Mouse (Mus musculus) CH12.LX (cell line): Measurements from ENCODE around the gene Sucnr1.

ENCODE experiments used
- CTCF ChIP-seq, 2 experiments: IDR thresholded peaks in 1 of 2; conservative IDR thresholded peaks in 1 of 2; 2 replicates each; pipeline ENCODE4 v1.5.1; 2011 to 2012; ENCODE audit warnings: low read depth in 2 of 2, low read length in 2 of 2, improper control_type of control experiment in 1 of 2, inconsistent platforms in 1 of 2, mild to moderate bottlenecking in 1 of 2, moderate library complexity in 1 of 2
- MAX ChIP-seq: IDR thresholded peaks from 2 replicates; pipeline ENCODE4 v1.6.1; 2011; ENCODE audit warnings: low read length, improper control_type of control experiment
- NRF1 ChIP-seq: IDR thresholded peaks from 2 replicates; pipeline ENCODE4 v1.6.1; 2014; ENCODE audit warnings: low read depth, mild to moderate bottlenecking, inconsistent platforms, low read length, improper control_type of control experiment, moderate library complexity
- POLR2A ChIP-seq: IDR thresholded peaks from 2 replicates; pipeline ENCODE4 v1.6.1; 2011; ENCODE audit warnings: low read depth, mild to moderate bottlenecking, improper control_type of control experiment, low read length
- USF1 ChIP-seq: IDR thresholded peaks from 2 replicates; pipeline ENCODE4 v1.6.1; 2014; ENCODE audit warnings: low read depth, mild to moderate bottlenecking, inconsistent platforms, low read length, improper control_type of control experiment

- TF ChIP-seq POLR2A (no peak), USF1 (no peak), CTCF (conservative IDR thresholded peaks at IDR 0.05 in 1 of 2, IDR thresholded peaks at IDR 0.05 in 1 of 2; ENCODE audit: low read depth in 2 of 2, low read length in 2 of 2) (no peak), NRF1 (no peak), MAX (no peak)
Observed at GRCm38 (mm10) chr3:60107736-60108135, 26.1 kb downstream of the Sucnr1 start.
